Mouse (Mus musculus) c-Kit-positive CD71-positive TER-119-negative erythroid progenitor cells, embryonic 14.5 days (primary cell): ENCODE results near the gene Ckap4.
A peak's percentile ranks its signal among the peaks of the same experiment; 100 is the strongest.
"Not testable (repeated sequence)": the region's sequence is repeated elsewhere in the genome, so short reads cannot be mapped to it uniquely, and the experiment has no call there.

ENCODE experiments used
- DNase-seq: peaks from one replicate; pipeline ENCODE4 v3.0.0-alpha.2; 2013; ENCODE audit warnings: low read depth

The Ckap4 gene

DNA sequence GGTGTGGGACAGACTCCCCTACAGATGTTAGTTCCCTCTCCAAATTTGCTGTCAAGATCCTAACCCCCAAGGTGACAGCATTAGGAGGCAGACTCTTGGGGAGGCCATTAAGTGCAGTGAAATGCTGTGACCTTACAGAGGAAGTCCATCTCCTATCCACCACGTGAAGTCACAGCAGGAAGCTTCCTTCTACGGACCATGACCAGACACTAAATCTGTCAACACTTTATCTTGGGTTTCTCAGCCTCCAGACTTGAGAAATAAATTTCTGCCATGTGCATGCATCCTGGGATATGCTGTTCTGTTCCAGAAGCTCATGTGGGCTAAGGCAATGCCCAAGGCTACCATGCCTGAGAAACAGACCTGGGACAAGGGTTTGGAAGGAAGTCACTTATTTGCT, 35.0 kb downstream of the Ckap4 start:
- DNase-seq, result no peak

DNA sequence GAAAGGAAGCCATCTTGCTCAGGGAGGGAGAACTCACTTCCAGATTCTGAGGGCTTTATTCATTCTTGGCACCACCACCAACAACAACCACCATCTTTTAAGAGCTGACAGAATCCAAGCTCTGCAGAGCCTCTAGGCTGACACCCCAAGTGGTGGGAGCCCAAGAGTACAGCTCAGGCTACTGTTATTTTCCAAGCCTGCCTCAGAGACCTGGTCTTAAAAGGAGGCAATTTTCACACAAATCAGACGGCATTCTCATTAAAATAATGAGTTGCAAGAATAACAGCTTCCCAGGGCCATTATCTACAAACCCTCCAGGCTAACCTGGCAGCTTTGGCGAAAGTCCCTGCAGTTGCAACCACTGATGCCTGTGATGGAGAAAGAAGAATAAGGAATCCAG, 37.1 kb downstream of the Ckap4 start:
- no peak for DNase-seq

DNA sequence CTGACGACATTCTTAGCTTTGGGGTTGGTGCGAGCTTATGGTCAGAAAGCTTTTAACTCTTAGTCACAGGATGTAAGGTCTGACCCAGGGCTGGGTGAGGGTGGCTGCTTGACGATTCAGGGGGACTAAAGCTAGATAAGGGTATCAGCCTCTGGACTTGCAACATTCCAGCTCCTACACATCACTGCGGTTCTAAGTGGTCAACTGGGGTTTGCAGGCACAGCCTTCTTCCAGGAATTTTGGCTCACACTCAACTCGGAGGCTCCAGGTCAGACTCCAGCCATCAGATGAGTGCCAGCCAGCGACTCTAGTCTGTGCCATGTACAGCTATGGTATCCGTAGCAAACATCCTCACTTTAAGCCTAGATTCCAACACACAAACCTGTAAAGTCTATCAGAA, 39.4 kb downstream of the Ckap4 start:
- no peak for DNase-seq

DNA sequence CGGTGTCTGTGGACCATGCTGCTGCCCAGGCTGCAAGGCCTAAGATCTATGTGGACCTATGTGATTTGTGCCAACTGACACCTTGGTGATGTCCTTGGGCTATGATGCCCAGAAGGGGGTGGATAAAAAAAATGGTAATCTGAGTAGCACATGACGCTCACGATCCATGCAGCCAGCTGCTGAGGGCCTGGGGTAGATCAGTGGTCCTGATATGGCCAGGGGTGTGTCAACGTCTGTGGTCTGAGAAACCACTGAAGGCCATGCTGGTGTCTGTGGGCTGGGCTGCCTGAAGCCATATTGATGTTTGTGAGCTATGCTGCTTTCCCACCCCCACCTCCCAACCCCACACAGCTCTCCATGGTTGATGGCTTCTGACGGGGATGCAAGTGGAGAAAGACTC, 43.7 kb downstream of the Ckap4 start:
- DNase-seq, result no peak

DNA sequence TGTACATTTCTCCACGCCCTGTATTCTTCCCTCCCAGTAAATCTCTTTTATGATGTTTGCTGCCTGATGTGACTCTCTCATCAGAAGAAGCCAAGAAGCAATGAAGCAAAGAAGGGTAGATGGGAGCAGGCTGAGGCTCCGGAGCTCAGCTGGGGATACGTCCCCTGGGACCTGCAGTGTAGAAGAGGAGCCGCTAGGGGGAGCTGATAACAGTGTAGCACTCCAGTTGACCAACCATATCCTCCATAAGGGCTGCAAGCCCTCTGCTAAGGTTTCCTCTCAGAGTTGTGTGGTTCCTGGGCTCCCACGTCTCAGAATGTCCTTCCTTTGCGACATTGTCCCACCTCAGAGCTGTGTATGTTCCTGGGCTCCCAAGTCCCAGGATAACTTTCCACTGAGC, 45.5 kb downstream of the Ckap4 start:
- peak; percentile 34 for DNase-seq

DNA sequence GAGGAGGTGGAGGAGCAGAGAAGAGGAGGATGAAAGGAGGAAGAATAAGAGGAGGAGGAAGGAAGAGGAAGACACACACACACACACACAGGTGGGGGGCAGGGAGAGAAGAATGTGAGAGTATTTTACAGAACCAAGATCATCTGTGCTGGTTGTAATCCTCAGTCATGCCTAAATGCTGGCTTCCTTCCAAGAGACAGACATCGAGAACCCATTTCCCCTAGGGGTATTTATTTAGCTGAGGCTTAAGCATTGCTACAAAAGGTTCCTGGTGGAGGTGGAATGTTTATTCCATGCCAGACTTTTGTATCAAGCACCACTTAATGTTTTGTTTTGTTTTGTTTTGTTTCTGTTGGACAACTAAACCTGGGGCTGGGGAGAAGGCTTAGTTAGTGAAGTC, 49.2 kb downstream of the Ckap4 start:
- no peak for DNase-seq

DNA sequence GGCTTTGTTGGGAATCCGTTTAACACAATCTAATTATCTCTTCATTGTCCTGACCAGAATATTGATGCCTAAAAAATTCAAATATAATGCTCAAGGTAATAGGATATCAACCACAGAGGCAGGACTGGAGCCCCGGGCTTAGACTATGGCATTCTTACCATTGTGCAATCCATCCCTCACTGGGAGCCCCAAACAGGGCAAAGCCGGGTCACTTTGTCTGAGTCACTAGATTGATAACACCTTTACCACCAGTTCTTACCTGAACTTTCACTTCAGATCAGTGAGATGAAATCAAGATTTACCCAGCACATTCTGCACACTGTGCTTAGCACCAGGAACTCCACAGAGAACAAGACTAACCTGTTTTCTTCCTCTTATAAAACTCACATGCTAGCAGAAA, 50.3 kb downstream of the Ckap4 start:
- no peak for DNase-seq

DNA sequence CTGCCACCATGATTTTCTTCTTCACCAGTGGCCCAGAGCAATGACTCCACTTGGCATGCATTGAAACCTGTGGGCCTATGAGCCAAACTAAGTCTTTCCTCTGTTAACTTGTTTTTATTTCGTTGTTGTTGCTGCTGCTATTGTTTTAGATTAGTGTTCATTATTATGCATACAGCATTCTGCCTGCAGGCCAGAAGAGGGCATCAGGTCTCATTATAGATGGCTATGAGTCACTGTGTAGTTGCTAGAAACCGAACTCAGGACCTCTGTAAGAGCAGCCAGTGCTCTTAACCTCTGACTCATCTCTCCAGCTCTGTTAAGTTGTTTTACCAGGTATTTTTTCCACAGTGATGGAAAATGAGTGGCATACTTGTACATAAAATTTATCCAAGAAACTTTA, 50.8 kb downstream of the Ckap4 start:
- no peak for DNase-seq

DNA sequence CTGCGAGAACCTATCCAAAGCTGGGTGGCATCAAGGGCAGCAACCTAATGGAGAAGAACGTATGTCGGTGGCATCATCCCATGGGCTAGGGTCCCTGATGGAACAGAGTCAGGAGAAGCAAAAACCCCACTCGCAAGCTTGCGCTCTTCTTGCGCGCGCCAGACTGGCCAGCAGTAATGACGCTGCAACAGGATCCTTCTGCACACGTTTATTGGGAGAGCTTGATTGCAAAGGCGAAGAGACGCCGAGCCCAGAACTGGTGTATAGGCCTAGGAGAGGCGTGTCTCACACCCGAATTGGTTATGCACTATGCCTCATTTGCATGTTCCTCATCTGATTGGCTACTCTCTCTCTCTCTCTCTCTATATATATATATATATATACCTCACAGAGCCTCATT, 51.4 kb downstream of the Ckap4 start:
- not testable (repeated sequence) for DNase-seq

DNA sequence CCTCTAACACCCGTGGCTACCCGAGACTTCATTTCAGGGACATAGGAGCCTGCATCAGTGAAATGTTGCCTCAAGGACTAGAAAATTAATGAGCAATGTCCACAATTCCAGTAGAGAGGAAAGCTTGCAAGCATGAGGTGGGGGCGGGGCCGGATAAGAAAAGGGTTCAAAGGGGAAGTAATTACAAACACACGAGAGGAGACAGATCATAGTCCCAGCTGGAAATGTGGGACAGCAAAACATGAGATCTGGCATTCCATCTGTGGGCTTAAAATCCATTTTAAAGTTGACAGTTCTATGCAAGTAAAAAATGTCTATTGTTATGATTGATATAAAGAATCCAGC, 52.6 kb downstream of the Ckap4 start:
- DNase-seq, result no peak

DNA sequence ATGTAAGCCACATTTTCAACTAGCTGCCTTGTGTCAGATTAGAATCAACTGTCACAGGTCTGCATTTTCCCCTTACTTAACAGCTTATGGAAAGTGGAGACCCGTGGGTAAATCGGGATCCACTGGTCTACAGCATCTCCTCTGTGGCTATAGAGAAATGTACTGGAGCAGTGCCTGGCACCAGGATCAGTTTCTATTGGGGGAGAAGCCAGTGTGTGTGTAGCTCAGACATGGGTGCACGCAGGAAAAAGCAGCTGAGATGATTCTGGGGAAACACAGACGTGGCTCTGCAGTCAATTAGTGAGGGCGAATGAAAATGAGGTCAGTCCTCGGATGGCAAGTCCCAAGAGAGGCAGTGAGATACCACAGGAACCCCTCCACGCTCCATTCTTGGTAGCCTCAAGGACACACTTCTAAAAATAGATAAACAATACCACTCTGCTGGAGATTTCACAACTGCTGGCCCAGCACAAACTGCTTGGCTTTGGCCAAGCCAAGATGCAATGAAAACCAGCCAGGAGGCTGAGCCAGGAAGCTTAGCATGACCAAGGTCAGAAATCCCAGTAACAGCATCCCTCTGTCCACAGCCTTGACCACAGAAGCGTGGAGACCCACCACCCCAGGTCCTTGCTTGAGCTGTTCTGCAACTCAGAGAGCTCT, 53.1 kb downstream of the Ckap4 start:
- no peak for DNase-seq

DNA sequence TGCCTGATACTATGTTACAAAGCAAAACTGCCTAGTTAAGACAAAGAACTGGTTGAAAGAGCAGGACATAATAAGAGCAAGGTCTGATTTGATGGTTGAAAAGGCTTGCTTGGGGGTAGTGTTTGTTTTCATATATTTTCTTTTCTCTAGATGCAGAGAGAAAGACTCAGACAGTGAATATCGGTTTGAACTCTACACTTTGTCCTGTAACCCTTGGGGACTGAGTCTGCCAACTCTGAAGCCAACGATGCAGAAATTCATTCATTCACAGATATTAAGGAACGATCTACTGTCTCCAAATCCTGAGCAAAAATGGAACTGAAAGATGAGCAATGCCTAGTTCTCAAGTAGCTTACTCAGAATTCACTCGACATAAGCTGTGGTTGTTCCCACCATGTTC, 53.7 kb downstream of the Ckap4 start:
- DNase-seq, result no peak

DNA sequence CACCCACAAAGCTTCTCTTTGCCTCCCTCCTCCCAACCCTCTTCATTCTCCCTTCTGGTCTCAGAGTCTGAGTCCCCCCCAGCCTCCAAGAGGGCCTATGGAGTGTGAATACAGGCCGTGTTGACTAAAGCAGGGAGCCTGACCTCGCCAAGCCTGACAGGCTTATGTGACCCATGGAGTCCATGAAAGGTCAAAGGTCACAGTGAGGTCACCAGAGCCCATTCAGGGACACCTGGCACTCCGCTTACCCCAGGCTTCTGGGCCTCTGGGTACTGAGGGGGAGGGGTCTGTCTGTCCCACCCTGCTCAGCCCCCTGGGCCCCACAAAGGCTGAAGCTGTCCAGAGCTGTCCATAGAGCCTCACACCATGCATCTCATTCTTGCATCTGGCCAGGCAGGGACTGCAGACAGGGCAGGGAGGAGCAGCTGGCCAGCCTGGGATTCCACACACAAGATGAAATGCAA, 56.2 kb downstream of the Ckap4 start:
- DNase-seq, result no peak

DNA sequence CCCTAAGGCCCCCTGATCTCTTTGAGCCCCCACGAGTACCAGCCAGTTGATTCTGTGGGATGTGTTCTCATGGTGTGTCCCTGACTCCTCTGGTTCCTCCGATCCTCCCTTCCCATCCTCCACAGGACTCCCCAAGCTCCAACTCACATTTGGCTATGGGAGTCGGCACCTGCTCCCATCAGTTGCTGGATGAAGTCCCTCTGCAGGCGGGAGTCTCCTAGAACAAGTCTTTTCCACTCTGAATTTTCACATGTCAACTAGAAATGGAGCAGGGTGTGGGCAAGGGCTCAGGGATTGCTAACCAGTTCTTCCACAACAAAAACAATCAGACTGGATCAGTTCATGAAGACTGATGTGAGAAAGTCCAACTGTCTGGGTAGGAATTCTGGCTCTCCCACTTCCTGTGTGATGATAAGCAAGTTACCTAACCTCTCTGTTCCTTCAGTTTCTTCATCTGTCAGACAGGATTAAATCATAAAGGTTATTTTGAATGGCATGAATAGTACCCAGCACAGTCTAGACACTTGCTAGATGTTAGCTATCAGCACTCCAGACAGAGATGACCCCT, 56.7 kb downstream of the Ckap4 start:
- no peak for DNase-seq
